ENCODE assay signal across 8 mouse cellular contexts in the genomic region with DNA sequence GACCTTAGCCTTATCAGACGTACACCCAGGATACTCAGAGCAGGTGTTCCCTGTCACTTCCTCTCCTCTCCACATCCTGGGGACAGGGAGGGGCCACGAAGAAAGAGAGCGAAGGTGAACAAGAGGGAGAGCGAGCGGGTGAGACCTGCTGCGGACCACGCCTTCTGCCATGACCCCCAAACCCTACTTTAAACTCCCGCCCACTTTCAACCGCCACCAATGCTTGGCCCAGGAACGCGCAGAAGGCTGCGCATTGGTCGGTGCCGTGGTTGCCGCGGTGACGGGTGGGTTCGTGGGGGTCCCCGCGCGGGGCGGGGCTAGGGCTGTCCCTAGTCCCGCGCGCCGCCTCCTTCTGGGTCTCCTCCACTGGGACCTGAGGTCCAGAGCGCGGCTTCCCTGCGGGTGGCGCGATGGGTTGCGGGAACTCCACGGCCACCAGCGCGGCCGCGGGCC. TPM values are rescaled to one million over a fixed set of nuclear protein-coding genes. Genes with fewer than 3 reads are reported as not detected.
A peak's percentile ranks its signal among the peaks of the same experiment; 100 is the strongest.
DNase-seq lines count a peak whose midpoint lies in the region; ATAC-seq lines count a peak whose summit lies in the region.

A gene (plus strand): TSS at position 287 of the 453 bp plus-strand sequence.

- no peaks in the 10 kb centered on the region for H3K36me3 ChIP-seq in forebrain, embryonic 16.5 days (ENCODE audit: control insufficient read depth, insufficient read depth)
- no peaks in the 10 kb centered on the region for H3K36me3 ChIP-seq in hindbrain, embryonic 10.5 days
- no peaks in the 10 kb centered on the region for H3K36me3 ChIP-seq in lung, embryonic 15.5 days

- WGBS in forebrain, embryonic 16.5 days: 0% methylated on average over 17 of the region's 37 CpGs
- WGBS in hindbrain, embryonic 10.5 days: under 1% methylated on average over 37 of the region's 37 CpGs
- WGBS in lung, embryonic 15.5 days: 0% methylated on average over 35 of the region's 37 CpGs

- peak; percentile 46 for DNase-seq in T-cell, adult 2 months (ENCODE audit: low spot score)
- peak; percentile 52 for DNase-seq in cerebellum, adult 11-12 months
- DNase-seq in hindbrain, embryonic 10.5 days (ENCODE audit: low spot score): peak; percentile 91
- peak; percentile 71 to 80 for DNase-seq in layer of hippocampus, postnatal 10 days (ENCODE audit: low spot score in 2 of 2)
- DNase-seq in ovary, adult 18-20 months (ENCODE audit: low spot score): peak; percentile 75
- DNase-seq in thymus, postnatal 4 days: peak; percentile 87

- H3K9me3 ChIP-seq in forebrain, embryonic 16.5 days (ENCODE audit: control insufficient read depth, low read length): no peaks in the 10 kb centered on the region
- peaks cover 5% of the 10 kb centered on the region; the same call in 1 of the 2 replicates for H3K9me3 ChIP-seq in hindbrain, embryonic 10.5 days
- no peaks in the 10 kb centered on the region for H3K9me3 ChIP-seq in lung, embryonic 15.5 days

- no peaks in the 10 kb centered on the region for H3K27me3 ChIP-seq in forebrain, embryonic 16.5 days (replicated peaks; ENCODE audit: control insufficient read depth, insufficient read depth, low read length)
- 0 out of 2 replicates have a peak, but pooled peaks cover 7% of the 10 kb centered on the region for H3K27me3 ChIP-seq in hindbrain, embryonic 10.5 days (ENCODE audit: insufficient read depth, poor library complexity, severe bottlenecking)
- no peaks in the 10 kb centered on the region for H3K27me3 ChIP-seq in lung, embryonic 15.5 days

- peak within 1 kb of the TSS; percentile 67 for H3K9ac ChIP-seq in forebrain, embryonic 16.5 days (replicated peaks; ENCODE audit: low read depth, low read length)
- H3K9ac ChIP-seq in lung, embryonic 15.5 days: peak within 1 kb of the TSS; percentile 55

- peaks cover 10% of the 10 kb centered on the region; the same call in 1 of the 2 replicates for H3K4me1 ChIP-seq in forebrain, embryonic 16.5 days (replicated peaks; ENCODE audit: control insufficient read depth, insufficient read depth, low read length)
- H3K4me1 ChIP-seq in hindbrain, embryonic 10.5 days (replicated peaks): peaks cover 18% of the 10 kb centered on the region
- peaks cover 20% of the 10 kb centered on the region for H3K4me1 ChIP-seq in lung, embryonic 15.5 days

- H3K4me3 ChIP-seq in forebrain, embryonic 16.5 days (replicated peaks; ENCODE audit: low read length): peak within 1 kb of the TSS; percentile 62
- H3K4me3 ChIP-seq in hindbrain, embryonic 10.5 days: peak within 1 kb of the TSS; percentile 82
- H3K4me3 ChIP-seq in lung, embryonic 15.5 days: peak within 1 kb of the TSS; percentile 74

- no peak within 1 kb of the TSS for H3K27ac ChIP-seq in forebrain, embryonic 16.5 days (ENCODE audit: low read length)
- H3K27ac ChIP-seq in hindbrain, embryonic 10.5 days: peak within 1 kb of the TSS; percentile 87
- H3K27ac ChIP-seq in lung, embryonic 15.5 days: no peak within 1 kb of the TSS

- peak; percentile 100 for ATAC-seq in forebrain, embryonic 16.5 days
- peak; percentile 96 for ATAC-seq in lung, embryonic 15.5 days (ENCODE audit: borderline replicate concordance, extremely low read depth, low FRiP score, low TSS enrichment)

- H3K4me2 ChIP-seq in forebrain, embryonic 16.5 days (ENCODE audit: low read length): peak within 1 kb of the TSS; percentile 66
- H3K4me2 ChIP-seq in lung, embryonic 15.5 days: peak within 1 kb of the TSS; percentile 95

RNA-seq across cellular contexts. Expression of the gene that starts here (rescaled TPM):
- polyA plus RNA-seq in forebrain, embryonic 16.5 days (2015; fragmentation: Nextera tagmentation; extraction: Ambion mirVana): 51.0 and 59.2 TPM in 2 replicates
- 41.6 and 45.4 TPM in 2 replicates for polyA plus RNA-seq in hindbrain, embryonic 10.5 days (2016; fragmentation: Nextera tagmentation; extraction: Ambion mirVana)
- total RNA-seq in layer of hippocampus, postnatal 10 days (2021): 10 to 100 TPM; 38.5 to 43.8 TPM
- 43.4 and 44.0 TPM in 2 replicates for polyA plus RNA-seq in lung, embryonic 15.5 days (2015; fragmentation: Nextera tagmentation; extraction: Ambion mirVana)
